25 mouse cellular contexts compared by ENCODE assay signal in genomic region chr15:18219913-18220312, GRCm38 (mm10).
DNase-seq lines count a peak whose midpoint lies in the region; ATAC-seq and TF ChIP-seq lines count a peak whose summit lies in the region.
"Had no signal": no experiment of that assay in that cellular context is flagged by ENCODE, and none has a peak within 500 bp of the region (broad histone marks: within the 10 kb centered on the region; RNA-seq: fewer than 3 reads in every experiment).

No protein-coding gene starts in this region.

- no peaks in the 10 kb centered on the region for H3K36me3 ChIP-seq in kidney, postnatal 0 days (ENCODE audit: insufficient read depth, low read length)
- H3K36me3 ChIP-seq in midbrain, embryonic 12.5 days, result no peaks in the 10 kb centered on the region
- no peaks in the 10 kb centered on the region for H3K36me3 ChIP-seq in midbrain, embryonic 14.5 days (ENCODE audit: control insufficient read depth, insufficient read depth, low read length)
- H3K36me3 ChIP-seq in G1E (replicated peaks), result no peaks in the 10 kb centered on the region
- no peaks in the 10 kb centered on the region for H3K36me3 ChIP-seq in heart, embryonic 10.5 days
- H3K36me3 ChIP-seq: embryonic facial prominence, embryonic 10.5 days; hindbrain, embryonic 15.5 days; limb, embryonic 12.5 days; liver, embryonic 12.5 days had no signal

- no peaks in the 10 kb centered on the region for H3K27me3 ChIP-seq in kidney, postnatal 0 days (ENCODE audit: insufficient read depth, low read length)
- no peaks in the 10 kb centered on the region for H3K27me3 ChIP-seq in midbrain, embryonic 12.5 days
- H3K27me3 ChIP-seq in midbrain, embryonic 14.5 days (ENCODE audit: control insufficient read depth, insufficient read depth, low read length), result no peaks in the 10 kb centered on the region
- H3K27me3 ChIP-seq in G1E (ENCODE audit: insufficient read depth, low read length), result no peaks in the 10 kb centered on the region
- no peaks in the 10 kb centered on the region for H3K27me3 ChIP-seq in heart, embryonic 10.5 days (ENCODE audit: insufficient read depth, poor library complexity, severe bottlenecking)
- H3K27me3 ChIP-seq: CH12.LX; hindbrain, embryonic 15.5 days; limb, embryonic 12.5 days; liver, embryonic 12.5 days; megakaryocyte, embryonic 14.5 days had no signal

- 0 out of 2 replicates have a peak, but pooled peaks have one; percentile 8 for TF ChIP-seq CTCF in kidney, postnatal 0 days (IDR thresholded peaks at IDR 0.05; ENCODE audit: low read depth)
- TF ChIP-seq CTCF in G1E (IDR thresholded peaks at IDR 0.05; ENCODE audit: low read depth, low read length), result no peak

- no peaks in the 10 kb centered on the region for H3K4me1 ChIP-seq in kidney, postnatal 0 days (replicated peaks; ENCODE audit: insufficient read depth, low read length)
- no peaks in the 10 kb centered on the region for H3K4me1 ChIP-seq in midbrain, embryonic 12.5 days
- H3K4me1 ChIP-seq in midbrain, embryonic 14.5 days (ENCODE audit: control insufficient read depth, insufficient read depth, low read length), result no peaks in the 10 kb centered on the region
- H3K4me1 ChIP-seq in G1E (ENCODE audit: insufficient read depth, low read depth, low read length), result no peaks in the 10 kb centered on the region
- no peaks in the 10 kb centered on the region for H3K4me1 ChIP-seq in heart, embryonic 10.5 days
- H3K4me1 ChIP-seq: embryonic facial prominence, embryonic 10.5 days; hindbrain, embryonic 15.5 days; limb, embryonic 12.5 days; liver, embryonic 12.5 days; megakaryocyte, embryonic 14.5 days had no signal

- ATAC-seq in kidney, postnatal 0 days (replicated peaks; ENCODE audit: low FRiP score, low read depth), result no peak
- ATAC-seq in midbrain, embryonic 12.5 days (ENCODE audit: low FRiP score, low read depth), result 0 out of 2 replicates have a peak, but pooled peaks have one; percentile 41
- no peak for ATAC-seq in midbrain, embryonic 14.5 days (ENCODE audit: low FRiP score, low TSS enrichment)
- ATAC-seq in G1E (ENCODE audit: extremely low read depth, insufficient number of reproducible peaks, low FRiP score, poor library complexity, severe bottlenecking), result peak; percentile 15; the same call in 1 of the 2 replicates
- ATAC-seq in common myeloid progenitor, adult 5-6 weeks (replicated peaks; ENCODE audit: low read depth, poor library complexity, severe bottlenecking), result 0 out of 2 replicates have a peak, but pooled peaks have one; percentile 3
- ATAC-seq: activated CD4-positive, CD25-positive, alpha-beta regulatory T cell, adult 4 months; liver, embryonic 12.5 days had no signal

- H3K27ac ChIP-seq in kidney, postnatal 0 days, result no peak overlapping the region
- H3K27ac ChIP-seq in midbrain, embryonic 12.5 days (replicated peaks), result no peak overlapping the region
- no peak overlapping the region for H3K27ac ChIP-seq in midbrain, embryonic 14.5 days (replicated peaks; ENCODE audit: low read depth, low read length)
- no peak overlapping the region for H3K27ac ChIP-seq in heart, embryonic 10.5 days
- H3K27ac ChIP-seq: embryonic facial prominence, embryonic 10.5 days; heart, adult 2 months; hindbrain, embryonic 15.5 days; limb, embryonic 12.5 days; liver, embryonic 12.5 days had no signal

- H3K9me3 ChIP-seq in kidney, postnatal 0 days (replicated peaks; ENCODE audit: low read length), result no peaks in the 10 kb centered on the region
- no peaks in the 10 kb centered on the region for H3K9me3 ChIP-seq in midbrain, embryonic 12.5 days
- no peaks in the 10 kb centered on the region for H3K9me3 ChIP-seq in midbrain, embryonic 14.5 days (ENCODE audit: control insufficient read depth, low read length)
- no peaks in the 10 kb centered on the region for H3K9me3 ChIP-seq in G1E (replicated peaks)
- no peaks in the 10 kb centered on the region for H3K9me3 ChIP-seq in heart, embryonic 10.5 days
- H3K9me3 ChIP-seq: embryonic facial prominence, embryonic 10.5 days; hindbrain, embryonic 15.5 days; limb, embryonic 12.5 days; liver, embryonic 12.5 days; megakaryocyte, embryonic 14.5 days had no signal

- no peak overlapping the region for H3K9ac ChIP-seq in kidney, postnatal 0 days (ENCODE audit: low read depth, low read length)
- no peak overlapping the region for H3K9ac ChIP-seq in midbrain, embryonic 12.5 days (replicated peaks)
- H3K9ac ChIP-seq in midbrain, embryonic 14.5 days (replicated peaks; ENCODE audit: low read length), result no peak overlapping the region
- H3K9ac ChIP-seq: hindbrain, embryonic 15.5 days; limb, embryonic 12.5 days; liver, embryonic 12.5 days had no signal

- H3K4me2 ChIP-seq in kidney, postnatal 0 days (ENCODE audit: low read length), result no peak overlapping the region
- no peak overlapping the region for H3K4me2 ChIP-seq in midbrain, embryonic 12.5 days (replicated peaks)
- H3K4me2 ChIP-seq in midbrain, embryonic 14.5 days (ENCODE audit: low read length), result no peak overlapping the region
- H3K4me2 ChIP-seq: hindbrain, embryonic 15.5 days; limb, embryonic 12.5 days; liver, embryonic 12.5 days had no signal

- no peak overlapping the region for H3K4me3 ChIP-seq in kidney, postnatal 0 days (replicated peaks; ENCODE audit: low read depth, low read length)
- no peak overlapping the region for H3K4me3 ChIP-seq in midbrain, embryonic 12.5 days
- H3K4me3 ChIP-seq in midbrain, embryonic 14.5 days (replicated peaks; ENCODE audit: low read depth, low read length), result no peak overlapping the region
- no peak overlapping the region for H3K4me3 ChIP-seq in G1E (ENCODE audit: low read depth, low read length)
- H3K4me3 ChIP-seq in heart, embryonic 10.5 days, result no peak overlapping the region
- H3K4me3 ChIP-seq: embryonic facial prominence, embryonic 10.5 days; heart, adult 2 months; hindbrain, embryonic 15.5 days; limb, embryonic 12.5 days; liver, embryonic 12.5 days; megakaryocyte, embryonic 14.5 days had no signal

- no peak for DNase-seq in kidney, postnatal 0 days (ENCODE audit: low spot score)
- no peak for DNase-seq in kidney, postnatal 36 days
- DNase-seq in midbrain, embryonic 14.5 days, result no peak
- no peak for DNase-seq in G1E (ENCODE audit: low spot score)
- no peak for DNase-seq in cerebellum, postnatal 14 days
- no peak for DNase-seq in heart, embryonic 10.5 days (ENCODE audit: low spot score)
- DNase-seq: adrenal gland, postnatal 10 days; B cell, adult 2 months; cerebellum, adult 2 months; gastrocnemius, postnatal 36 days; heart, adult 2 months; kidney, adult 9 months; kidney, postnatal 25 days; lung, adult 2 months; lung, postnatal 36 days; right cerebral cortex, postnatal 14 days had no signal

Comparison
In these comparisons a context has a peak if more than half of its experiments do, and no peak if none do; other contexts are left out.
1. ATAC-seq: peak in midbrain, embryonic 12.5 days (single experiment), G1E (single experiment) and common myeloid progenitor, adult 5-6 weeks (single experiment); none in kidney, postnatal 0 days (single experiment) and midbrain, embryonic 14.5 days (single experiment).